Mouse (Mus musculus) layer of hippocampus, adult 18-20 months (tissue): ENCODE results near the gene Cask. TPM values are rescaled to one million over a fixed set of nuclear protein-coding genes. Genes with fewer than 3 reads are reported as not detected.

Source experiments
- DNase-seq, 2 experiments: peaks; one replicate each; pipeline ENCODE4 v3.0.0; 2022; ENCODE audit warnings: low spot score in 2 of 2
- total RNA-seq, 2 experiments: library from RNA; stranded (reverse); gene quantifications; 2 replicates each; pipeline ENCODE4 v1.2.3; 2021

Cask gene
- total RNA-seq, 2 experiments from 2014 or later, result 70.0 to 73.2 TPM

- DNase-seq, result no peak
Measured at GRCm38 (mm10) chrX:13725573-13726403, 125.4 kb downstream of the Cask start.

- no peak for DNase-seq
Measured at GRCm38 (mm10) chrX:13720296-13720829, 130.8 kb downstream of the Cask start.

- DNase-seq, result no peak
Measured at GRCm38 (mm10) chrX:13718283-13718682, 132.9 kb downstream of the Cask start.

- no peak for DNase-seq
Measured at GRCm38 (mm10) chrX:13716796-13717569, 134.2 kb downstream of the Cask start.

GRCm38 (mm10) chrX:13710174-13710573 is 141.0 kb downstream of the Cask start:
- peak; percentile 14 to 74 for DNase-seq

GRCm38 (mm10) chrX:13705051-13705450 is 146.1 kb downstream of the Cask start:
- no peak for DNase-seq

GRCm38 (mm10) chrX:13700681-13701080 is 150.5 kb downstream of the Cask start:
- no peak for DNase-seq

- DNase-seq, result no peak
Measured at GRCm38 (mm10) chrX:13691865-13692264, 159.3 kb downstream of the Cask start.

- DNase-seq, result peak in 1 of 2 experiments; percentile 8
Measured at GRCm38 (mm10) chrX:13688356-13688755, 162.8 kb downstream of the Cask start.

- DNase-seq, result no peak
Measured at GRCm38 (mm10) chrX:13686589-13686988, 164.6 kb downstream of the Cask start.

GRCm38 (mm10) chrX:13681748-13682147 is 169.4 kb downstream of the Cask start:
- no peak for DNase-seq

- DNase-seq, result no peak
Measured at GRCm38 (mm10) chrX:13673001-13673400, 178.2 kb downstream of the Cask start.

GRCm38 (mm10) chrX:13670342-13670741 is 180.8 kb downstream of the Cask start:
- DNase-seq, result no peak

GRCm38 (mm10) chrX:13668867-13669266 is 182.3 kb downstream of the Cask start:
- no peak for DNase-seq

GRCm38 (mm10) chrX:13661063-13661462 is 190.1 kb downstream of the Cask start, which contains the start of gene Gpr82:
Gpr82 (plus strand) TSS chrX:13661363.
- DNase-seq, result no peak

GRCm38 (mm10) chrX:13659201-13659890 is 191.8 kb downstream of the Cask start:
- no peak for DNase-seq

GRCm38 (mm10) chrX:13658616-13659140 is 192.5 kb downstream of the Cask start:
- DNase-seq, result no peak

GRCm38 (mm10) chrX:13656721-13657120 is 194.4 kb downstream of the Cask start:
- DNase-seq, result peak in 1 of 2 experiments; percentile 53

GRCm38 (mm10) chrX:13655906-13656305 is 195.3 kb downstream of the Cask start:
- DNase-seq, result no peak

- DNase-seq, result peak in 1 of 2 experiments; percentile 56
Measured at GRCm38 (mm10) chrX:13655005-13655421, 196.2 kb downstream of the Cask start.

GRCm38 (mm10) chrX:13652291-13652690 is 198.9 kb downstream of the Cask start:
- DNase-seq, result no peak
